Mouse (Mus musculus): ENCODE data around the gene Il23r. TPM values are rescaled to one million over a fixed set of nuclear protein-coding genes. Genes with fewer than 3 reads are reported as not detected.

The Il23r gene
- polyA plus RNA-seq, 1 experiment from 2014 or later, result not detected

GRCm38 (mm10) chr6:67471242-67471641 lies 20.4 kb downstream of the Il23r start:
- ATAC-seq (ENCODE audit: low FRiP score, low read depth), result no peak
- H3K4me2 ChIP-seq, result no peak overlapping the region
- no peak overlapping the region for H3K27ac ChIP-seq (replicated peaks)
- H3K4me1 ChIP-seq (replicated peaks), result no peaks in the 10 kb centered on the region
- no peak overlapping the region for H3K4me3 ChIP-seq
- no peak overlapping the region for H3K9ac ChIP-seq
- 18% methylated on average over 1 of the region's 1 CpGs for WGBS
- no peaks in the 10 kb centered on the region for H3K9me3 ChIP-seq
- H3K27me3 ChIP-seq, result no peaks in the 10 kb centered on the region
- no peaks in the 10 kb centered on the region for H3K36me3 ChIP-seq

- H3K27me3 ChIP-seq, result no peaks in the 10 kb centered on the region
- H3K36me3 ChIP-seq, result no peaks in the 10 kb centered on the region
- 100% methylated on average over 1 of the region's 1 CpGs for WGBS
- H3K4me2 ChIP-seq, result no peak overlapping the region
- ATAC-seq (ENCODE audit: low FRiP score, low read depth), result no peak
- H3K9me3 ChIP-seq, result no peaks in the 10 kb centered on the region
- H3K9ac ChIP-seq, result no peak overlapping the region
- H3K4me3 ChIP-seq, result no peak overlapping the region
- no peaks in the 10 kb centered on the region for H3K4me1 ChIP-seq (replicated peaks)
- H3K27ac ChIP-seq (replicated peaks), result no peak overlapping the region
Observed at GRCm38 (mm10) chr6:67459424-67459823, 32.2 kb downstream of the Il23r start.

- 45% methylated on average over 5 of the region's 5 CpGs for WGBS
- no peaks in the 10 kb centered on the region for H3K36me3 ChIP-seq
- ATAC-seq (ENCODE audit: low FRiP score, low read depth), result no peak
- H3K9ac ChIP-seq, result no peak overlapping the region
- no peaks in the 10 kb centered on the region for H3K27me3 ChIP-seq
- H3K4me3 ChIP-seq, result no peak overlapping the region
- H3K4me1 ChIP-seq (replicated peaks), result no peaks in the 10 kb centered on the region
- no peak overlapping the region for H3K4me2 ChIP-seq
- no peak overlapping the region for H3K27ac ChIP-seq (replicated peaks)
- no peaks in the 10 kb centered on the region for H3K9me3 ChIP-seq
Observed at GRCm38 (mm10) chr6:67451330-67451729, 40.3 kb downstream of the Il23r start.

- H3K4me2 ChIP-seq, result no peak overlapping the region
- H3K27me3 ChIP-seq, result no peaks in the 10 kb centered on the region
- no peaks in the 10 kb centered on the region for H3K36me3 ChIP-seq
- H3K4me1 ChIP-seq (replicated peaks), result no peaks in the 10 kb centered on the region
- 97% methylated on average over 1 of the region's 1 CpGs for WGBS
- no peaks in the 10 kb centered on the region for H3K9me3 ChIP-seq
- H3K9ac ChIP-seq, result no peak overlapping the region
- no peak for ATAC-seq (ENCODE audit: low FRiP score, low read depth)
- H3K4me3 ChIP-seq, result no peak overlapping the region
- no peak overlapping the region for H3K27ac ChIP-seq (replicated peaks)
Observed at GRCm38 (mm10) chr6:67445866-67446265, 45.8 kb downstream of the Il23r start.

- no peaks in the 10 kb centered on the region for H3K4me1 ChIP-seq (replicated peaks)
- 87% methylated on average over 6 of the region's 6 CpGs for WGBS
- ATAC-seq (ENCODE audit: low FRiP score, low read depth), result no peak
- H3K4me2 ChIP-seq, result no peak overlapping the region
- H3K36me3 ChIP-seq, result no peaks in the 10 kb centered on the region
- H3K9ac ChIP-seq, result no peak overlapping the region
- H3K4me3 ChIP-seq, result no peak overlapping the region
- H3K9me3 ChIP-seq, result no peaks in the 10 kb centered on the region
- no peak overlapping the region for H3K27ac ChIP-seq (replicated peaks)
- H3K27me3 ChIP-seq, result no peaks in the 10 kb centered on the region
Observed at GRCm38 (mm10) chr6:67443124-67443523, 48.5 kb downstream of the Il23r start.

- Histone ChIP-seq H3K36me3 (no peaks in the 10 kb centered on the region), H3K27ac (replicated peaks) (no peak overlapping the region), H3K9me3 (no peaks in the 10 kb centered on the region), H3K9ac (no peak overlapping the region), H3K27me3 (no peaks in the 10 kb centered on the region), H3K4me2 (no peak overlapping the region), H3K4me3 (no peak overlapping the region), H3K4me1 (replicated peaks) (no peaks in the 10 kb centered on the region)
- ATAC-seq (ENCODE audit: low FRiP score, low read depth), result no peak
- WGBS, result 86% methylated on average over 3 of the region's 3 CpGs
Observed at GRCm38 (mm10) chr6:67437814-67438385, 53.8 kb downstream of the Il23r start.

- no peak for ATAC-seq (ENCODE audit: low FRiP score, low read depth)
- H3K9me3 ChIP-seq, result no peaks in the 10 kb centered on the region
Observed at GRCm38 (mm10) chr6:67437028-67437427, 54.6 kb downstream of the Il23r start.

GRCm38 (mm10) chr6:67436295-67436694 lies 55.4 kb downstream of the Il23r start:
- Histone ChIP-seq H3K27me3 (no peaks in the 10 kb centered on the region), H3K4me2 (no peak overlapping the region), H3K9me3 (no peaks in the 10 kb centered on the region), H3K27ac (replicated peaks) (no peak overlapping the region), H3K9ac (no peak overlapping the region), H3K36me3 (no peaks in the 10 kb centered on the region), H3K4me1 (replicated peaks) (no peaks in the 10 kb centered on the region), H3K4me3 (no peak overlapping the region)
- 86% methylated on average over 2 of the region's 2 CpGs for WGBS
- ATAC-seq (ENCODE audit: low FRiP score, low read depth), result no peak

More at GRCm38 (mm10) chr6:67437028-67437427, 54.6 kb downstream of the Il23r start:
- H3K9ac ChIP-seq, result no peak overlapping the region
- H3K4me1 ChIP-seq (replicated peaks), result no peaks in the 10 kb centered on the region
- H3K36me3 ChIP-seq, result no peaks in the 10 kb centered on the region
- no peak overlapping the region for H3K4me3 ChIP-seq
- H3K4me2 ChIP-seq, result no peak overlapping the region
- H3K27me3 ChIP-seq, result no peaks in the 10 kb centered on the region
- H3K27ac ChIP-seq (replicated peaks), result no peak overlapping the region

- Histone ChIP-seq H3K27ac (replicated peaks) (no peak overlapping the region), H3K9me3 (no peaks in the 10 kb centered on the region), H3K4me3 (no peak overlapping the region), H3K4me1 (replicated peaks) (no peaks in the 10 kb centered on the region), H3K27me3 (no peaks in the 10 kb centered on the region), H3K4me2 (no peak overlapping the region), H3K9ac (no peak overlapping the region), H3K36me3 (no peaks in the 10 kb centered on the region)
- WGBS, result 84% methylated on average over 1 of the region's 1 CpGs
- no peak for ATAC-seq (ENCODE audit: low FRiP score, low read depth)
Observed at GRCm38 (mm10) chr6:67435711-67436110, 55.9 kb downstream of the Il23r start.

- H3K9ac ChIP-seq, result no peak overlapping the region
- H3K9me3 ChIP-seq, result no peaks in the 10 kb centered on the region
Observed at GRCm38 (mm10) chr6:67434755-67435452, 56.8 kb downstream of the Il23r start.

GRCm38 (mm10) chr6:67431808-67432207 lies 59.8 kb downstream of the Il23r start:
- Histone ChIP-seq H3K4me2 (no peak overlapping the region), H3K9me3 (no peaks in the 10 kb centered on the region), H3K4me1 (replicated peaks) (no peaks in the 10 kb centered on the region), H3K27me3 (no peaks in the 10 kb centered on the region), H3K36me3 (no peaks in the 10 kb centered on the region), H3K27ac (replicated peaks) (no peak overlapping the region), H3K9ac (no peak overlapping the region), H3K4me3 (no peak overlapping the region)
- no peak for ATAC-seq (ENCODE audit: low FRiP score, low read depth)
- 72% methylated on average over 3 of the region's 3 CpGs for WGBS

More at GRCm38 (mm10) chr6:67434755-67435452, 56.8 kb downstream of the Il23r start:
- H3K36me3 ChIP-seq, result no peaks in the 10 kb centered on the region
- no peak overlapping the region for H3K4me3 ChIP-seq
- 50% methylated on average over 2 of the region's 2 CpGs for WGBS
- no peaks in the 10 kb centered on the region for H3K27me3 ChIP-seq
- ATAC-seq (ENCODE audit: low FRiP score, low read depth), result no peak
- H3K4me2 ChIP-seq, result no peak overlapping the region
- no peaks in the 10 kb centered on the region for H3K4me1 ChIP-seq (replicated peaks)
- H3K27ac ChIP-seq (replicated peaks), result no peak overlapping the region

GRCm38 (mm10) chr6:67421761-67422160 lies 69.9 kb downstream of the Il23r start:
- Histone ChIP-seq H3K9me3 (no peaks in the 10 kb centered on the region), H3K27me3 (no peaks in the 10 kb centered on the region), H3K4me2 (no peak overlapping the region), H3K4me1 (replicated peaks) (no peaks in the 10 kb centered on the region), H3K36me3 (no peaks in the 10 kb centered on the region), H3K9ac (no peak overlapping the region), H3K4me3 (no peak overlapping the region), H3K27ac (replicated peaks) (no peak overlapping the region)
- ATAC-seq (ENCODE audit: low FRiP score, low read depth), result no peak
- WGBS, result 56% methylated on average over 5 of the region's 5 CpGs

GRCm38 (mm10) chr6:67416557-67416956 lies 75.1 kb downstream of the Il23r start:
- 89% methylated on average over 3 of the region's 3 CpGs for WGBS
- ATAC-seq (ENCODE audit: low FRiP score, low read depth), result no peak
- Histone ChIP-seq H3K4me1 (replicated peaks) (no peaks in the 10 kb centered on the region), H3K9ac (no peak overlapping the region), H3K4me3 (no peak overlapping the region), H3K27ac (replicated peaks) (no peak overlapping the region), H3K9me3 (no peaks in the 10 kb centered on the region), H3K36me3 (no peaks in the 10 kb centered on the region), H3K27me3 (no peaks in the 10 kb centered on the region), H3K4me2 (no peak overlapping the region)
